Mouse (Mus musculus) E14TG2a.4 (cell line): ENCODE measurements around the gene Adad2.
A peak's percentile ranks its signal among the peaks of the same experiment; 100 is the strongest.

Source experiments
- H3K27me3 ChIP-seq: 2 replicates; pipeline ENCODE4 v1.6.1; 2014; ENCODE audit warnings: low read length, control low read depth; ENCODE audit not compliant: insufficient read depth
- H3K36me3 ChIP-seq: 2 replicates; pipeline ENCODE4 v1.6.1; 2014; ENCODE audit warnings: low read length, control low read depth; ENCODE audit not compliant: insufficient read depth
- H3K4me1 ChIP-seq: replicated peaks from 2 replicates; pipeline ENCODE4 v1.6.1; 2014; ENCODE audit warnings: low read depth, low read length, control low read depth
- H3K4me3 ChIP-seq: replicated peaks from 2 replicates; pipeline ENCODE4 v1.5.1; 2014; ENCODE audit warnings: mild to moderate bottlenecking, low read length
- H3K9me3 ChIP-seq: 2 replicates; pipeline ENCODE4 v1.6.1; 2014; ENCODE audit warnings: low read length, control low read depth
- CTCF ChIP-seq: conservative IDR thresholded peaks from 2 replicates; pipeline ENCODE4 v1.5.1; 2014; ENCODE audit warnings: low read length
- NANOG ChIP-seq: IDR thresholded peaks from 2 replicates; pipeline ENCODE4 v1.6.1; 2014; ENCODE audit warnings: borderline replicate concordance, low read length, mixed read lengths
- POU5F1 ChIP-seq: IDR thresholded peaks from 2 replicates; pipeline ENCODE4 v1.6.1; 2014; ENCODE audit warnings: low read length, borderline replicate concordance

The Adad2 gene

DNA sequence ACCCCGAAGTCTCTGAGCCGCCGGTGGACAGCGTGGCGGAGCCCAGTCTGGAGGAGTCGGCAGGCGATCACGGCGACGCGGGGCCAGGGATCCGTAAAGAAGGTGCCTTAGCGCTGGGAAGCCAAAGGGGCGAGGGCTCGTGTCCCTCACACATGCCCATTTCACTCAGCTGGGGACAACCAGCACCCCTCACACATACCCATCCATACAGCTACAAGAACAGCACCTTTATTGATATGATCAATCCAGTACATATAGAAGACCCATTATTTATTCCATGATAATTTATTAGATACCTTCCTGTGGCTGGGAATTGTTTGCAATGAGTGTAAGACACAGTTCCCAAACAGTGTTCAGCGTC lies 37.2 kb upstream of the Adad2 start:
- TF ChIP-seq CTCF (no peak), POU5F1 (no peak), NANOG (no peak)
- no peaks in the 10 kb centered on the region for H3K9me3 ChIP-seq
- no peaks in the 10 kb centered on the region for H3K36me3 ChIP-seq
- H3K4me1 ChIP-seq = peaks cover 41% of the 10 kb centered on the region
- peaks cover 61% of the 10 kb centered on the region for H3K27me3 ChIP-seq
- H3K4me3 ChIP-seq = peak overlapping the region; percentile 88

DNA sequence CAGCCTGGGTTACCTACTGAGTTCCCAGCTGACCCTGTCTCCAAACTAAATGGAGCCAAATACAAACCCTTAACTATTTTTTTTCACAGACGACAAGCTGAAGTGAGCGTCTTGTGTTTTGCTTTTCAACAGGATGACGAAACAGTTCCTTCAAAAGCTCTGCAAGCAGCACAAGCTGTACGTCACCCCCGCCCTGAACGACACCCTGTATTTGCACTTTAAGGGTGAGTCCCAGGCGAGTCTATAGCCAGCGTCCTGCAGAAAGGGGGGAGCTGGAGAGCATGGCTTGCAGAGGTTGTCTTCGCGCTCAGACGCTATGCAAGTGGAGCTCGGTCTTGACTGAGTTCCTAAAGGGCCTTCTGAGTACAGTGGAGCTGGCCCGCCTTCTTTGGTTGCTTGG lies 33.5 kb upstream of the Adad2 start:
- Histone ChIP-seq H3K36me3 (no peaks in the 10 kb centered on the region), H3K4me3 (no peak overlapping the region), H3K27me3 (peaks cover 50% of the 10 kb centered on the region), H3K4me1 (peaks cover 32% of the 10 kb centered on the region), H3K9me3 (no peaks in the 10 kb centered on the region)
- TF ChIP-seq CTCF (no peak), POU5F1 (no peak), NANOG (no peak)

DNA sequence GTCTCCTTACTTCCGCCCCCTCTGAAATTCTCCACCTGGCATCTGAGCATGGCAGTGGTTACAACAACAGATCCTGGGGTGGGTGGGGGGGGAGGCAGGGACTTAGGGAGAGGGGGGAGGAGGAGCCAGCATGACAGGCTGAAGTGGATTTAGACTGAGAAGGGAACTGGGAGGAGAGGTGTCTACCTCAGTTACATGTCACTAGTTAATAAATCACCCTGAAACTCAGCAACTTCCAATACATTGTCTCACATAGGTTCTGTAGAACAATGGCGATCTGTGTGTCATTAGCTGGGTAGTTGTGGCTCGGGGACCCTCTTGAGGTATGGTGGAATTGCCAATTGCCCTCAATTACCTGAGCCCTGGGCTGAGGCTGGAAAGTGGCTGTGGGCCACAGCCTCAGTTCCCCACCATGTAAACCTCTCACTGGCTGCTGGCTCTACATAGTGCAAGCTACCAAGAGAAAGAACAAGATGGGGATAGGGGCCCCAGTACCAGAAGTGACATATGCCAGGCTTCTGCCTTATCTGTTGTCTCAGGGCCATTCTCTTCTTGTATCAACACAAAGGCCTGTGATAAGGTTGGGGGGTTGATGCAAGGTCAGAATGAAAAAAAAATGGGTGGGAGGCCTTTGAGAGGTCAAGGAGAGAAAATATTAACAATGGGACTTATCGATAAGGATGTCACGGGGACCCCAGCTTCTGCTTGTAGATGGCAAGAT lies 31.9 kb upstream of the Adad2 start:
- TF ChIP-seq NANOG (no peak), CTCF (no peak), POU5F1 (no peak)
- Histone ChIP-seq H3K4me1 (peaks cover 24% of the 10 kb centered on the region), H3K36me3 (no peaks in the 10 kb centered on the region), H3K27me3 (peaks cover 41% of the 10 kb centered on the region), H3K4me3 (no peak overlapping the region), H3K9me3 (no peaks in the 10 kb centered on the region)

DNA sequence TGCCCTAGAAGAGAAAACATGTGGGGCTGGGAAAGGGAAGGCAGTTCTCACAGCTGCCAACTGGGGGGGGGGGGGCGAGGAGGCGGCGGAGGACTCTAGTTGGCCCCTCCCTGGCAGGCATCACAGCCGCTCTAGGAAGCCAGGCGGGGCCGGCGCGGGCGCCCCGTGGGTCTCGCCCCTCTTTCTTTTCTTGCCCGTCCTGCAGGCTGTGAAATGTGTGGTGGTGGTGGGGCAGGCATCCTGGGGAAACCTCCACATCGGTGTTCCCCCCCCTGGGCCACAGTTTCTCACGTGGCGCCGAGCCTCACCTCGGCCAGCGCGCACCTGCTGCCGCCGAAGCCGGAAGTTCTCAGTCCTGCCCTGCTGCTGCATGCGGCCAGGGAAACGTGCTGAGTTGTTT lies 26.6 kb upstream of the Adad2 start:
- H3K9me3 ChIP-seq = peaks cover 10% of the 10 kb centered on the region; the same call in 1 of the 2 replicates
- TF ChIP-seq NANOG = no peak
- TF ChIP-seq POU5F1 = no peak
- TF ChIP-seq CTCF = no peak
- H3K4me1 ChIP-seq = peaks cover 34% of the 10 kb centered on the region
- H3K36me3 ChIP-seq = no peaks in the 10 kb centered on the region
- peaks cover 11% of the 10 kb centered on the region; the same call in 1 of the 2 replicates for H3K27me3 ChIP-seq
- H3K4me3 ChIP-seq = peak overlapping the region; percentile 71

DNA sequence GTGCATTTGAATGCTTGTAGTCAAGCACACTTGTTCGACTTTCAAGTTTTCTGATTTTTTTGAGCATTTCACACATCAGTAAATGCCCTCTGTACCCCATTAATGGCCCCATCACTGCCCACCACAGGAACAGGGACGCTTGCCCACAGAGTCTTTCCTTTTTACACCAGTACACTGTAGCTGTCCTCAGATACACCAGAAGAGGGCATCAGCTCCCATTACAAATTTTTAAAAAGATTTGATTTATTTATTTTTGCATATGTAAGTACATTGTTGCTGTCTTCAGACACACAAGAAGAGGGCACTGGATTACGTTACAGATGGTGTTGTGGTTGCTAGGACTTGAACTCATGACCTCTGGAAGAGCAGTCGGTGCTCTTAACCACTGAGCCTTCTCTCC lies 24.2 kb upstream of the Adad2 start:
- Histone ChIP-seq H3K9me3 (peaks cover 10% of the 10 kb centered on the region; the same call in 1 of the 2 replicates), H3K36me3 (no peaks in the 10 kb centered on the region), H3K4me3 (no peak overlapping the region), H3K4me1 (peaks cover 32% of the 10 kb centered on the region), H3K27me3 (0 out of 2 replicates have a peak, but pooled peaks cover 3% of the 10 kb centered on the region)
- TF ChIP-seq POU5F1 = no peak
- TF ChIP-seq CTCF = no peak
- no peak for TF ChIP-seq NANOG

DNA sequence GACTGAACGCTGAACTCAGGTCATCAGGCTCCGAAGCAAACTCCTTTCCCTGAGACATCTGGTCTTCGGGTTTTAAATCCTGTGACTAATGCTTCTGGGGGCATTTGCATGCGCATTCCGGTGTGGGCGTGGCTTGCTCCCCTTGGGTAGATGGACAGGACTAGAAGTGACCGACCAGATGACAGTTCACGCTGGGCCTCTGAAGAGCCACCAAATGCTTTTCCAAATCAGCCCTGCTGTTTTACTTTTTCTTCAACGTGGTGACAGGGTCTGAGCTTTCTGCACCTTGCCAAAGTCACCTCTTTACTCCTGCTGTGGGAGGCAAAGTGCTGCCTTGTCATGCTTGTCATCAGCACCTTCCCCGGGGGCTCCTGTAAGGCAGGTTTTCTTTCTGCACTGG lies 23.7 kb upstream of the Adad2 start:
- H3K27me3 ChIP-seq = 0 out of 2 replicates have a peak, but pooled peaks cover 3% of the 10 kb centered on the region
- H3K36me3 ChIP-seq = no peaks in the 10 kb centered on the region
- TF ChIP-seq NANOG = no peak
- no peak for TF ChIP-seq POU5F1
- no peak for TF ChIP-seq CTCF
- H3K9me3 ChIP-seq = peaks cover 10% of the 10 kb centered on the region; the same call in 1 of the 2 replicates
- no peak overlapping the region for H3K4me3 ChIP-seq
- peaks cover 32% of the 10 kb centered on the region for H3K4me1 ChIP-seq

DNA sequence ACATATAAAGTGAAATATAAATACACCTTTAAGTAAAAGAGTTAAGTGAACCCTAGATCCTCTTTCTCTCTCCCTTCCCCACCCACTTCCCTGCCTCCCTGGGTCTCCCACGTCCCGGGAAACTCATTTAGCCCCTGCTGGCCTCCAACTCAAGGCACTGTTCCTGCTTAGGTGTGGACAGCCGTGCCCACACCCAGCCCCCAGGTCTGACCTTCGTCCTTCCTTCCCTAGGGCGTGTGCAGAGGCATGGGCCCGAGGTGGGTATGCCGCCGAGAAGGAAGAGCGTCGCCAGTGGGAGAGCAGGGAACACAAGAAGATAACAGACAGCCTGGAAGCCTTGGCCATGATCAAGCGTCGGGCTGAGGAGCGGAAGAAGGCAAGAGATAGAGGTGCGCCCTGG lies 22.2 kb upstream of the Adad2 start:
- H3K36me3 ChIP-seq = no peaks in the 10 kb centered on the region
- no peak for TF ChIP-seq CTCF
- no peak for TF ChIP-seq POU5F1
- TF ChIP-seq NANOG = no peak
- H3K4me1 ChIP-seq = peaks cover 33% of the 10 kb centered on the region
- 0 out of 2 replicates have a peak, but pooled peaks cover 3% of the 10 kb centered on the region for H3K27me3 ChIP-seq
- 0 out of 2 replicates have a peak overlapping the region, but pooled peaks have one; percentile 37 for H3K4me3 ChIP-seq
- peaks cover 10% of the 10 kb centered on the region; the same call in 1 of the 2 replicates for H3K9me3 ChIP-seq

DNA sequence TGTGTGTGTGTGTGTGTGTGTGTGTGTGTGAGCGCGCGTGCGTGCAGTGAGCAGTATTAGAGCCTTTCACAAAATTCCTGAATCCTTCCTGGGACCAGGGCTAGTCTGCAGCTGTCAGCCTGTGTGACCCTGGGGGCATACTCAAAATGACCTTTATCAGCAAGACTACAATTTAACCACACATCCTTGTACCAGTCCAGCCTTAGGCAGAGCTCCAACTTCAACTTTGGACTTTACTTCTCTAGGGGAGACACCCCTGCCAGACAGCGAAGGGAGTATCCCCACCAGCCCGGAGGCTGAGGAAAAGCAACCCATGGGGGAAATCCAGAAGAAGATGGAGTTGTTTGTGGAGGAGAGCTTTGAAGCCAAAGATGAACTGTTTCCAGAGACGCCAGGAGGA lies 21.1 kb upstream of the Adad2 start:
- peaks cover 44% of the 10 kb centered on the region for H3K4me1 ChIP-seq
- no peaks in the 10 kb centered on the region for H3K36me3 ChIP-seq
- peaks cover 10% of the 10 kb centered on the region; the same call in 1 of the 2 replicates for H3K9me3 ChIP-seq
- H3K27me3 ChIP-seq = 0 out of 2 replicates have a peak, but pooled peaks cover 3% of the 10 kb centered on the region
- TF ChIP-seq POU5F1 (no peak), CTCF (no peak), NANOG (no peak)
- no peak overlapping the region for H3K4me3 ChIP-seq

DNA sequence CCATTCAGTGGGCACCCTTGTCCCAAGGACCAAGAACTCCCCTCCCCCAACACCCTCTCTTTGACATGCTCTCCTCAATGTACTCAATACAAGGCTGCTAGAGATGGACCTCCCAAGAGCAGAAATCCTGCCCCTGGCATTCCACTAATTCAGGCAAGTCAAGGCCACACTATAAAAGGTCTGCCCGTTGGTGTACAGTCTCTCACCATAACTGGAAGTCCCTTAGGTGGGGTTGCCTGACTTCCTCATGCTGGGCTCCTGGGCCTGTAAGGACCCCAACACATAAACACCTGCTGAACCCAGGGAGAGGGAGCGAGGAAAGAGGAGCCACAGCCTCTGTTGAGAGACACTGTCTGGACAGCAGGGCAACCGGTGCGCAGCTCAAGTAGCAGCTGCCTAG lies 8.8 kb upstream of the Adad2 start:
- H3K36me3 ChIP-seq = peaks cover 49% of the 10 kb centered on the region
- peaks cover 39% of the 10 kb centered on the region for H3K4me1 ChIP-seq
- H3K27me3 ChIP-seq = no peaks in the 10 kb centered on the region
- H3K9me3 ChIP-seq = peaks cover 10% of the 10 kb centered on the region
- TF ChIP-seq NANOG (no peak), POU5F1 (no peak), CTCF (no peak)
- peak overlapping the region; percentile 89 for H3K4me3 ChIP-seq

DNA sequence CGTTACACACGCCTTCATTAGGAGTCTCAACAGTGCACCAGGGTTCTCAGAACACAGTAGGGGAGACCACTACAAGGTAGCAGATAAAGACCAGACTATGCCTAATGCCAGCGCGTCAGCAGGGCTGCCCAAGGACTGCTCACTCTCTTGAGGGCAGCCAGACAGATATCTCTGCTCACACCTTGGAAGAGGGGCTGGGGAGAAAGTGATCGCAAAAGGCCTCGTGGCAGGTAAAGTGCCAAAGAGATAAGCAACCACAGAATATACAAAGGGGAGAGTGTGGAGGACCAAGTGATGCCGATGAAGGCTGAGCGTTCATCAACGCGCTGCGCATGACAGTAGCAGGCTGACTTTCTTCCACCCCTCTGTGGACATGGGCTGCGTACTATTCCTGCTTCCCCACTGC lies 8.1 kb upstream of the Adad2 start:
- peaks cover 16% of the 10 kb centered on the region for H3K9me3 ChIP-seq
- H3K4me3 ChIP-seq = peak overlapping the region; percentile 89
- TF ChIP-seq CTCF (no peak), POU5F1 (no peak), NANOG (no peak)
- peaks cover 34% of the 10 kb centered on the region for H3K4me1 ChIP-seq
- H3K27me3 ChIP-seq = no peaks in the 10 kb centered on the region
- peaks cover 43% of the 10 kb centered on the region for H3K36me3 ChIP-seq
